Mouse (Mus musculus): Measurements from ENCODE around the gene Arntl2.
"Not testable (repeated sequence)": the region's sequence is repeated elsewhere in the genome, so short reads cannot be mapped to it uniquely, and the experiment has no call there.

Gene Arntl2

GRCm38 (mm10) chr6:146795924-146796545 lies at the start of gene Arntl2:
Gene Arntl2, plus strand, starts transcription at chr6:146796055.
- DNase-seq = peak; percentile 73 to 79

GRCm38 (mm10) chr6:146746577-146746976 lies 49.3 kb upstream of the Arntl2 start:
- DNase-seq = no peak

- no peak for DNase-seq
These were observed 48.8 kb upstream of the Arntl2 start for GRCm38 (mm10) chr6:146747057-146747456.

- no peak for DNase-seq
These were observed 47.6 kb upstream of the Arntl2 start for GRCm38 (mm10) chr6:146748271-146748670.

GRCm38 (mm10) chr6:146751671-146752070 lies 44.2 kb upstream of the Arntl2 start:
- DNase-seq = peak; percentile 53 to 56

- no peak for DNase-seq
These were observed 43.7 kb upstream of the Arntl2 start for GRCm38 (mm10) chr6:146752178-146752577.

GRCm38 (mm10) chr6:146752612-146753011 lies 43.2 kb upstream of the Arntl2 start:
- no peak for DNase-seq

GRCm38 (mm10) chr6:146753560-146754160 lies 42.2 kb upstream of the Arntl2 start:
- DNase-seq = no peak

GRCm38 (mm10) chr6:146755136-146755535 lies 40.7 kb upstream of the Arntl2 start:
- no peak for DNase-seq

GRCm38 (mm10) chr6:146755679-146756078 lies 40.2 kb upstream of the Arntl2 start:
- DNase-seq = no peak

- no peak for DNase-seq
These were observed 36.8 kb upstream of the Arntl2 start for GRCm38 (mm10) chr6:146759027-146759426.

- no peak for DNase-seq
These were observed 35.8 kb upstream of the Arntl2 start for GRCm38 (mm10) chr6:146760022-146760421.

GRCm38 (mm10) chr6:146760736-146761135 lies 35.1 kb upstream of the Arntl2 start:
- no peak for DNase-seq

GRCm38 (mm10) chr6:146762264-146762898 lies 33.5 kb upstream of the Arntl2 start:
- DNase-seq = peak; percentile 16 to 63

- no peak for DNase-seq
These were observed 31.3 kb upstream of the Arntl2 start for GRCm38 (mm10) chr6:146764593-146764992.

GRCm38 (mm10) chr6:146765270-146765669 lies 30.6 kb upstream of the Arntl2 start:
- no peak for DNase-seq

GRCm38 (mm10) chr6:146768813-146769404 lies 26.9 kb upstream of the Arntl2 start:
- DNase-seq = no peak

- no peak for DNase-seq
These were observed 25.7 kb upstream of the Arntl2 start for GRCm38 (mm10) chr6:146770005-146770745.

GRCm38 (mm10) chr6:146770808-146771207 lies 25.0 kb upstream of the Arntl2 start:
- DNase-seq = no peak

GRCm38 (mm10) chr6:146775864-146776263 lies 20.0 kb upstream of the Arntl2 start:
- not testable (repeated sequence) for DNase-seq

GRCm38 (mm10) chr6:146776610-146777389 lies 19.1 kb upstream of the Arntl2 start:
- no peak for DNase-seq

- DNase-seq = no peak
These were observed 17.8 kb upstream of the Arntl2 start for GRCm38 (mm10) chr6:146778055-146778454.
